Mouse (Mus musculus) myocyte (in vitro differentiated cells): ENCODE results near the gene Tmem86a. TPM values are rescaled to one million over a fixed set of nuclear protein-coding genes. Genes with fewer than 3 reads are reported as not detected.

Source experiments
- H3K27me3 ChIP-seq: one replicate; pipeline ENCODE4 v1.6.1; 2011; ENCODE audit not compliant: control insufficient read depth, insufficient read depth, insufficient read length
- H3K36me3 ChIP-seq: one replicate; pipeline ENCODE4 v1.6.1; 2011; ENCODE audit not compliant: control insufficient read depth, insufficient read depth
- H3K4me2 ChIP-seq: one replicate; pipeline ENCODE4 v1.6.1; 2011; ENCODE audit warnings: low read depth, control low read depth
- H3K4me3 ChIP-seq: one replicate; pipeline ENCODE4 v1.5.1; 2011; ENCODE audit warnings: mild to moderate bottlenecking, control low read depth, moderate library complexity
- H3K79me2 ChIP-seq: one replicate; pipeline ENCODE4 v1.6.1; 2011; ENCODE audit not compliant: control insufficient read depth, insufficient read depth
- H3ac ChIP-seq: one replicate; pipeline ENCODE4 v1.6.1; 2011; ENCODE audit not compliant: control insufficient read depth, insufficient read length
- CEBPB ChIP-seq: IDR thresholded peaks from 2 replicates; pipeline ENCODE4 v1.6.1; 2011; ENCODE audit warnings: mild to moderate bottlenecking, moderate library complexity; ENCODE audit not compliant: poor library complexity, insufficient read depth, severe bottlenecking
- E2F4 ChIP-seq: IDR thresholded peaks from one replicate; pipeline ENCODE4 v1.6.1; 2011; ENCODE audit warnings: mild to moderate bottlenecking, control low read depth, moderate library complexity; ENCODE audit not compliant: insufficient read depth
- MAX ChIP-seq: IDR thresholded peaks from one replicate; pipeline ENCODE4 v1.6.1; 2011; ENCODE audit warnings: low read depth, mild to moderate bottlenecking, control low read depth
- MYOD1 ChIP-seq, 3 experiments: IDR thresholded peaks; one replicate each; pipeline ENCODE4 v1.6.1; 2011; ENCODE audit warnings: control low read depth in 2 of 3, low read depth in 2 of 3, mild to moderate bottlenecking in 2 of 3, moderate library complexity in 1 of 3; ENCODE audit not compliant: insufficient read length in 2 of 3, control insufficient read depth in 1 of 3
- MYOG ChIP-seq, 3 experiments: IDR thresholded peaks; one replicate each; pipeline ENCODE4 v1.6.1; 2011; ENCODE audit warnings: control low read depth in 2 of 3, low read depth in 2 of 3, mild to moderate bottlenecking in 2 of 3; ENCODE audit not compliant: insufficient read length in 2 of 3, control insufficient read depth in 1 of 3, insufficient read depth in 1 of 3
- POLR2A ChIP-seq: IDR thresholded peaks from one replicate; pipeline ENCODE4 v1.6.1; 2011; ENCODE audit warnings: low read depth, mild to moderate bottlenecking, control low read depth, moderate library complexity; ENCODE audit not compliant: insufficient read length
- POLR2AphosphoS2 ChIP-seq: IDR thresholded peaks from one replicate; pipeline ENCODE4 v1.6.1; 2011; ENCODE audit warnings: low read depth, control low read depth; ENCODE audit not compliant: insufficient read length
- REST ChIP-seq: IDR thresholded peaks from one replicate; pipeline ENCODE4 v1.6.1; 2011; ENCODE audit warnings: mild to moderate bottlenecking, control low read depth, moderate library complexity; ENCODE audit not compliant: insufficient read depth, insufficient read length
- SRF ChIP-seq: IDR thresholded peaks from one replicate; pipeline ENCODE4 v1.6.1; 2011; ENCODE audit warnings: low read depth; ENCODE audit not compliant: control insufficient read depth, insufficient read length
- TCF12 ChIP-seq: IDR thresholded peaks from one replicate; pipeline ENCODE4 v1.6.1; 2011; ENCODE audit warnings: mild to moderate bottlenecking, control low read depth; ENCODE audit not compliant: poor library complexity, insufficient read depth, severe bottlenecking
- TCF3 ChIP-seq: IDR thresholded peaks from one replicate; pipeline ENCODE4 v1.6.1; 2011; ENCODE audit warnings: low read depth, control low read depth; ENCODE audit not compliant: insufficient read length
- USF1 ChIP-seq: IDR thresholded peaks from one replicate; pipeline ENCODE4 v1.6.1; 2011; ENCODE audit warnings: low read depth, mild to moderate bottlenecking, control low read depth, moderate library complexity
- polyA plus RNA-seq: library from polyadenylated mRNA; unstranded; fragments of >200 nt; fragmentation: generic; extraction: Trizol; gene quantifications from one replicate; pipeline ENCODE4 v1.2.1, GENCODE M21; 2012; ENCODE audit warnings: missing spikeins

Tmem86a gene
- polyA plus RNA-seq, 1 experiment = 28.6 TPM

GRCm38 (mm10) chr7:47077451-47077850, 27.1 kb downstream of the Tmem86a start:
- no peak overlapping the region for H3K4me3 ChIP-seq
- H3ac ChIP-seq = no peak overlapping the region
- H3K27me3 ChIP-seq = no peaks in the 10 kb centered on the region
- no peak overlapping the region for H3K4me2 ChIP-seq
- no peaks in the 10 kb centered on the region for H3K36me3 ChIP-seq
- no peaks in the 10 kb centered on the region for H3K79me2 ChIP-seq
- TF ChIP-seq REST = no peak
- no peak for TF ChIP-seq POLR2AphosphoS2
- TF ChIP-seq MYOD1 (IDR thresholded peaks at IDR 0.05; ENCODE audit: control insufficient read depth in 1 of 3, insufficient read length in 2 of 3, low read depth in 2 of 3) = no peak
- TF ChIP-seq TCF3 = no peak
- no peak for TF ChIP-seq SRF
- no peak for TF ChIP-seq TCF12
- TF ChIP-seq CEBPB = no peak
- TF ChIP-seq MAX = no peak
- TF ChIP-seq POLR2A = no peak
- no peak for TF ChIP-seq E2F4
- no peak for TF ChIP-seq MYOG (IDR thresholded peaks at IDR 0.05; ENCODE audit: control insufficient read depth in 1 of 3, insufficient read depth in 1 of 3, insufficient read length in 2 of 3, low read depth in 2 of 3)
- TF ChIP-seq USF1 = no peak

- no peak overlapping the region for H3ac ChIP-seq
- no peak for TF ChIP-seq E2F4
- no peak for TF ChIP-seq TCF3
- no peak for TF ChIP-seq TCF12
- TF ChIP-seq MYOD1 (IDR thresholded peaks at IDR 0.05; ENCODE audit: control insufficient read depth in 1 of 3, insufficient read length in 2 of 3, low read depth in 2 of 3) = no peak
- no peak for TF ChIP-seq SRF
- no peak for TF ChIP-seq REST
- TF ChIP-seq MAX = no peak
- TF ChIP-seq MYOG (IDR thresholded peaks at IDR 0.05; ENCODE audit: control insufficient read depth in 1 of 3, insufficient read depth in 1 of 3, insufficient read length in 2 of 3, low read depth in 2 of 3) = no peak
- TF ChIP-seq POLR2A = no peak
- no peak for TF ChIP-seq POLR2AphosphoS2
- H3K27me3 ChIP-seq = no peaks in the 10 kb centered on the region
- no peaks in the 10 kb centered on the region for H3K36me3 ChIP-seq
- peak overlapping the region; percentile 46 for H3K4me2 ChIP-seq
- H3K4me3 ChIP-seq = no peak overlapping the region
- no peaks in the 10 kb centered on the region for H3K79me2 ChIP-seq
Measured at GRCm38 (mm10) chr7:47080868-47081267, 30.5 kb downstream of the Tmem86a start.

- TF ChIP-seq TCF12 = no peak
- no peak for TF ChIP-seq SRF
- no peak for TF ChIP-seq TCF3
- TF ChIP-seq USF1 = no peak
- no peak for TF ChIP-seq MAX
- TF ChIP-seq MYOD1 (IDR thresholded peaks at IDR 0.05; ENCODE audit: control insufficient read depth in 1 of 3, insufficient read length in 2 of 3, low read depth in 2 of 3) = no peak
- no peaks in the 10 kb centered on the region for H3K36me3 ChIP-seq
- H3K4me2 ChIP-seq = peak overlapping the region; percentile 46
- H3K27me3 ChIP-seq = no peaks in the 10 kb centered on the region
- H3ac ChIP-seq = no peak overlapping the region
- no peaks in the 10 kb centered on the region for H3K79me2 ChIP-seq
- no peak overlapping the region for H3K4me3 ChIP-seq
Measured at GRCm38 (mm10) chr7:47081277-47081676, 30.9 kb downstream of the Tmem86a start.

- Histone ChIP-seq H3K4me2 (no peak overlapping the region), H3K79me2 (no peaks in the 10 kb centered on the region), H3K4me3 (no peak overlapping the region), H3K36me3 (no peaks in the 10 kb centered on the region), H3ac (no peak overlapping the region), H3K27me3 (no peaks in the 10 kb centered on the region)
- TF ChIP-seq SRF (no peak), MYOD1 (IDR thresholded peaks at IDR 0.05; ENCODE audit: control insufficient read depth in 1 of 3, insufficient read length in 2 of 3, low read depth in 2 of 3) (no peak), E2F4 (no peak), CEBPB (no peak), MYOG (IDR thresholded peaks at IDR 0.05; ENCODE audit: control insufficient read depth in 1 of 3, insufficient read depth in 1 of 3, insufficient read length in 2 of 3, low read depth in 2 of 3) (no peak), MAX (no peak), TCF12 (no peak), REST (no peak), POLR2A (no peak), TCF3 (no peak), USF1 (no peak), POLR2AphosphoS2 (no peak)
Measured at GRCm38 (mm10) chr7:47085075-47085474, 34.7 kb downstream of the Tmem86a start.

- H3K36me3 ChIP-seq = no peaks in the 10 kb centered on the region
- no peaks in the 10 kb centered on the region for H3K27me3 ChIP-seq
- H3ac ChIP-seq = no peak overlapping the region
- no peaks in the 10 kb centered on the region for H3K79me2 ChIP-seq
- H3K4me2 ChIP-seq = no peak overlapping the region
- TF ChIP-seq REST (no peak), MYOG (IDR thresholded peaks at IDR 0.05; ENCODE audit: control insufficient read depth in 1 of 3, insufficient read depth in 1 of 3, insufficient read length in 2 of 3, low read depth in 2 of 3) (no peak), TCF3 (no peak), MAX (no peak), POLR2A (no peak), POLR2AphosphoS2 (no peak), CEBPB (no peak), MYOD1 (IDR thresholded peaks at IDR 0.05; ENCODE audit: control insufficient read depth in 1 of 3, insufficient read length in 2 of 3, low read depth in 2 of 3) (no peak), TCF12 (no peak), SRF (no peak), USF1 (no peak)
- H3K4me3 ChIP-seq = no peak overlapping the region
Measured at GRCm38 (mm10) chr7:47093935-47094334, 43.5 kb downstream of the Tmem86a start.
